Mouse (Mus musculus) heart, embryonic 15.5 days (tissue): ENCODE measurements around the gene Anapc15-ps. TPM values are rescaled to one million over a fixed set of nuclear protein-coding genes. Genes with fewer than 3 reads are reported as not detected.
A peak's percentile ranks its signal among the peaks of the same experiment; 100 is the strongest.

Source experiments
- ATAC-seq: fragments of 200-750 bp; cut with Nextera tagmentation; replicated peaks from 2 replicates; pipeline ENCODE4 v1.8.0; 2017; ENCODE audit warnings: low read depth, moderate TSS enrichment; ENCODE audit not compliant: insufficient number of reproducible peaks, insufficient read depth, low FRiP score
- H3K27ac ChIP-seq: fragments of 300-500 bp; sonication (generic); 2 replicates; pipeline ENCODE4 v1.5.1; 2015; ENCODE audit warnings: mild to moderate bottlenecking, inconsistent platforms
- H3K27me3 ChIP-seq: fragments of 300-500 bp; sonication (generic); 2 replicates; pipeline ENCODE4 v1.6.1; 2015; ENCODE audit warnings: inconsistent platforms
- H3K36me3 ChIP-seq: fragments of 300-500 bp; sonication (generic); 2 replicates; pipeline ENCODE4 v1.6.1; 2015; ENCODE audit warnings: mild to moderate bottlenecking, inconsistent platforms
- H3K4me1 ChIP-seq: fragments of 300-500 bp; sonication (generic); replicated peaks from 2 replicates; pipeline ENCODE4 v1.6.1; 2015; ENCODE audit warnings: inconsistent platforms
- H3K4me2 ChIP-seq: fragments of 300-500 bp; sonication (generic); 2 replicates; pipeline ENCODE4 v1.6.1; 2015; ENCODE audit warnings: inconsistent platforms, mild to moderate bottlenecking, moderate library complexity
- H3K4me3 ChIP-seq: fragments of 300-500 bp; sonication (generic); 2 replicates; pipeline ENCODE4 v1.5.1; 2015; ENCODE audit warnings: mild to moderate bottlenecking, inconsistent platforms
- H3K9ac ChIP-seq: fragments of 300-500 bp; sonication (generic); 2 replicates; pipeline ENCODE4 v1.6.1; 2015; ENCODE audit warnings: mild to moderate bottlenecking, inconsistent platforms
- H3K9me3 ChIP-seq: fragments of 300-500 bp; sonication (generic); replicated peaks from 2 replicates; pipeline ENCODE4 v1.6.1; 2016; ENCODE audit warnings: inconsistent platforms
- WGBS: fragments of 180-500 bp; shearing (Covaris S2); methylation state at CpG from one replicate; pipeline ENCODE4 v1.1.7; 2015; ENCODE audit warnings: mixed read lengths; 5-methylcytosine and 5-hydroxymethylcytosine counted together
- polyA plus RNA-seq: library from polyadenylated mRNA; unstranded; fragments of >200 nt; fragmentation: Nextera tagmentation; extraction: Ambion mirVana; gene quantifications from 2 replicates; pipeline ENCODE4 v1.2.1, GENCODE M21; 2015

Anapc15-ps gene
- polyA plus RNA-seq, 1 experiment from 2014 or later: not detected

DNA sequence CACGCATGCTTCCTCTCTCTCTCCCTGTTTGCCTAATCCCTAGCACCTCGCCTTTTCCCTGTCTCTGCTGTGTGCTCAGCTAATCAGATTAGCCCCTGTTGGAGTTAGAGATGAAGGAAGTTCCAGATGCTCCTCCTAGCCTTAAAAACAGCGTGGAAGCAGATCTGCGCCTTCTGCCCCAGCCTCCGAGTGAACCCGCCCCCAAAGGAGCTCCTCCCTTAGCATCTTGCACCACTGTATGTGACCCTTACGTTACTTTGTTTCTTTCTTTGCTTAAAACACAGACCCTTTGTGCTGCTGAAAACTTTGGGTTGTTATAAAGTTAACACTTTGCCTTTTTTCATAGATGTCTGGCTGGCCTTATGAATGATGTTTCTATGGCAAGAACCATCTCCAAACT is 15.8 kb upstream of the Anapc15-ps start:
- Histone ChIP-seq H3K4me3 (no peak overlapping the region), H3K27me3 (no peaks in the 10 kb centered on the region), H3K9me3 (no peaks in the 10 kb centered on the region), H3K27ac (no peak overlapping the region), H3K4me2 (no peak overlapping the region), H3K36me3 (no peaks in the 10 kb centered on the region), H3K9ac (no peak overlapping the region), H3K4me1 (peaks cover 4% of the 10 kb centered on the region; the same call in 1 of the 2 replicates)
- ATAC-seq: no peak
- WGBS: 68% methylated on average over 7 of the region's 7 CpGs

DNA sequence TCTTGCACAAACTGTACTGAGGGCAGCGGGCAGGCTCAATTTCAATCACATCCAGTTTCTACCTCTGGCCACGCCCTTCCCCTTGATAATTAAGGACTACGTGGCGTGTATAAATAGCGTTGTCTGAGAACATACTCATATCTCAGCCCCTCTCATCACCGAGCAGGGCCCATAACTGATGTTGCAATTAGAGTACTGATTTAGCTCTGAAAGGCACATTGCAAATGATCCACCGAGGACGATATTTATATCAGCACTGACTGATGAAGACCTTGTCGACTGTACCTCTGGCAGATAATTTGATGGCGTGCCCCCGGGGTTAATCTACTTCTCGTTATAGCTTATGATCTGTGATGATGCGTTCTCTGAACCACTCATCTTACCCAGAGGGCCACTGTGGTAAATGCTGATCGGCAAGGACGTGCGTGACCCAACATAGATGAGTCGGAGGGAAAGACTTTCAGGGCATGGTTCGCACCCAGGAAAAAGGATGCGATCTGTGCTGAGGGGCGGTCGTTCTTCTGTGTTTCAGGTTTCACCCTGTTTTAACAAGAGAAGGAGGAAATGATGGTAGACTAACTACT is 14.4 kb upstream of the Anapc15-ps start:
- Histone ChIP-seq H3K4me2 (0 out of 2 replicates have a peak overlapping the region, but pooled peaks have one; percentile 4), H3K4me3 (no peak overlapping the region), H3K4me1 (peaks cover 4% of the 10 kb centered on the region; the same call in 1 of the 2 replicates), H3K9ac (no peak overlapping the region), H3K27me3 (no peaks in the 10 kb centered on the region), H3K9me3 (no peaks in the 10 kb centered on the region), H3K36me3 (no peaks in the 10 kb centered on the region), H3K27ac (peak overlapping the region; percentile 26; the same call in 1 of the 2 replicates)
- no peak for ATAC-seq
- WGBS: 54% methylated on average over 21 of the region's 21 CpGs

DNA sequence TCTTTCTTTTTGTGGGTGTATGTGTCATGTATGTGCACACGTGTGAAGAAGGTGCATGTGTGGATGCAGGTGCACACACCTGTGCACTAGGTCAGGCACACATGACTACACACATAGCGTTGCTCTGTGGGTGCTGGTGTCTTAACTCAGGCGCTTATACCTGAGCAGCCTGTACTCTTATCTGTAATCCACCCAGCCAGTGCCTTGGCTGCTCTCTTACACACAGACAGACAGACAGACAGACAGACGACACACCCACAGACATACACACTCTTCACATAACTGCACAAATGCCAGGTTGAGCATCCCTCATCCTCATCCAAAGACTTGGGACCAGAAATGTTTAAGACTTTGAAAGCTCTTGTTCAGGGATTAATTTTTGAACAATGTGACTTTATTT is 12.8 kb upstream of the Anapc15-ps start:
- WGBS: 77% methylated on average over 4 of the region's 4 CpGs
- peaks cover 4% of the 10 kb centered on the region; the same call in 1 of the 2 replicates for H3K4me1 ChIP-seq
- H3K36me3 ChIP-seq: no peaks in the 10 kb centered on the region
- no peaks in the 10 kb centered on the region for H3K9me3 ChIP-seq
- H3K9ac ChIP-seq: no peak overlapping the region
- no peak overlapping the region for H3K4me2 ChIP-seq
- ATAC-seq: no peak
- no peak overlapping the region for H3K27ac ChIP-seq
- H3K27me3 ChIP-seq: no peaks in the 10 kb centered on the region
- H3K4me3 ChIP-seq: no peak overlapping the region

DNA sequence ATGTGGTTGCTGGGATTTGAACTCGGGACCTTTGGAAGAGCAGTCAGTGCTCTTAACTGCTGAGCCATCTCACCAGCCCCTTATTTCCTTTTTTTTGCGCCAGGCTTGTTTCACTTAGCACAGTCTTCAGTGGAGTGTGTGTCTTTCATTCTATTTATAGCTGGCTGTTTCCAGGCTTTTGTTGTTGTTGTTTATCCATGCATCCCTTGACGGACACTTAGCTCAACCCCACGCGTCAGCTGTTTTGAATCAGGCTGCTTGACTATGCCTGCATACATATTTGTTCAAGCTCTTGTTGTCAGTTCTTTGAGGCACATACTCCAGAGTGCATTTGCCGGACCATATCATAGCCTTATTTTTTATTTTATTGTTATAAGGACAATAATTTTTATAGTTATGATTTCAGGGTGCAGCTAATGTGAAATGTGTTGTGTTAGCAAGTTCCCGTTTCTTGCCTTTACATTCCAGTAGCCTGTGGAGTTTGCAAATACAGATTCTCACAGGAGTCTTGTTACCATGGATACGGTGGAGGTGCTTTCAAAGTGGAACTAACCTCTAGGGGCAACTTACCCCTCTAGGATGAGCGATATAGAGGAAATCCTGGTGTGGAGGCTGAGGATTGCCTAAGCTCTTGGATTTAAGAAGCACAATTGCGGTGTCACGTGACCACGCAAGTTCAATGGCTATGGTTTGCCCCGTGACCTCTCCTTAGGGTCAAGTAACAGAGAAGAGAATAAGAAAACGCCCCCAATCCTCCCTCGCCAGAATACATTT is 11.7 kb upstream of the Anapc15-ps start:
- H3K9me3 ChIP-seq: no peaks in the 10 kb centered on the region
- no peak overlapping the region for H3K4me2 ChIP-seq
- peaks cover 11% of the 10 kb centered on the region for H3K4me1 ChIP-seq
- no peak for ATAC-seq
- no peaks in the 10 kb centered on the region for H3K27me3 ChIP-seq
- no peak overlapping the region for H3K27ac ChIP-seq
- no peaks in the 10 kb centered on the region for H3K36me3 ChIP-seq
- no peak overlapping the region for H3K4me3 ChIP-seq
- no peak overlapping the region for H3K9ac ChIP-seq
- WGBS: 50% methylated on average over 15 of the region's 15 CpGs

DNA sequence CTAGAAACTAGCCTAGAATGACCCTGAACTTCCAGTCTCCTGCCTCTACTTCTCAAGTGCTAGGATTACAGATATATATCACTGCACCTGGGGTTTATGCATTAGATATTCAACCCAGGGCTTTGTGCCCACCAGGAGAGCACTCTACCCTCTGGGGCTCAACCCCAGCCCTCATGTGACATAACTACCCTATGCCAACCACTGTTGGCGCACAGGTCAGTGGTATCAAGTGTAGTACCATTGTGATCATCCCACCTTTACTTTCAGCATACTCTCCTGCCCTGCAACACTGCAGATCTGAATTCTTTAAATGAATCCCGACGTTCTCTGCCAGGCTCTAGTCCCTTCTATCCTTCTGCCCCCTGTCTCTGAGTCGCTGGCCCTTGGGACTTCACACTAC is 11.0 kb upstream of the Anapc15-ps start:
- no peaks in the 10 kb centered on the region for H3K9me3 ChIP-seq
- WGBS: 87% methylated on average over 4 of the region's 4 CpGs
- ATAC-seq: no peak
- H3K27me3 ChIP-seq: no peaks in the 10 kb centered on the region
- H3K4me1 ChIP-seq: peaks cover 14% of the 10 kb centered on the region
- no peak overlapping the region for H3K9ac ChIP-seq
- H3K36me3 ChIP-seq: no peaks in the 10 kb centered on the region
- H3K27ac ChIP-seq: no peak overlapping the region
- H3K4me3 ChIP-seq: no peak overlapping the region
- H3K4me2 ChIP-seq: no peak overlapping the region

DNA sequence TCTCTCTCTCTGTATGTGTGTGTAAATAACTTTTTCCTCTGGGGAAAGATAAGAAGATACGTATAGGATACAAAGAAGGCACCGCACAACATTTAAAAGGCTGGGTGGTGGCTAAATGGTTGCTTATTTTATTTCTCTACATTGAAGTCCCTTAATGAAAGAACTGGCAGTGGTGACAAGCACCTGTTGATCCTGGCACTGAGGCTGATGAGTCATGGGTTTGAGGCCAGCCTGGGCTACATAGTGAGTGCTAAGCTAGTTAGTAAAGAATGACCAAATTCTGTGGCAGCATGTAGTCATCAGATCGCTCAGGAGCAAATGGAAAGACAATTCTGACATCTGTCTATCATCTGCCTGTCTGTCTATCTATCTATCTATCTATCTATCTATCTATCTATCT is 10.5 kb upstream of the Anapc15-ps start:
- Histone ChIP-seq H3K4me2 (no peak overlapping the region), H3K27me3 (no peaks in the 10 kb centered on the region), H3K36me3 (no peaks in the 10 kb centered on the region), H3K27ac (no peak overlapping the region), H3K9me3 (no peaks in the 10 kb centered on the region), H3K4me3 (no peak overlapping the region), H3K9ac (no peak overlapping the region), H3K4me1 (peaks cover 14% of the 10 kb centered on the region)
- ATAC-seq: no peak
- 94% methylated on average over 3 of the region's 3 CpGs for WGBS

DNA sequence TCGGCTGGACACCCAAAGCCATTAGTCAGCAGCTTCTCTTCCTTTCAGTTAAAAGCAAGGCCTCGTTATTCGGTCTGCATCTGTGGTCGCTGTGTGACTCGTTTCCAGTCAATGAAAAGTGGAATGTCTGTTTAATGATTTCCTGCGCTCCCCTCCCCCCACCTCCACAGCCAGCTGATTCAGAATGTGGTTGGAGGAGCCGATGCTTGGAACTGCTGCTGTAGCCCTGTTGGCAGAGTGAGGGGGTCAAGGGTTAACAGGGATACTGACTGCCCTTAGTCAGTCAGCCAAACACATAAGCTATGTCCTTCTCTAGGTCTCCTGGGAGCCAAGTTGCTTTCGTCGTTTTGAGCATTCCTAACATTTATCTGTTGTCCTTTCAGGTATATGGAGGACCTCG is 9.7 kb upstream of the Anapc15-ps start:
- no peak overlapping the region for H3K27ac ChIP-seq
- H3K4me3 ChIP-seq: no peak overlapping the region
- H3K9me3 ChIP-seq: no peaks in the 10 kb centered on the region
- 73% methylated on average over 10 of the region's 10 CpGs for WGBS
- no peaks in the 10 kb centered on the region for H3K27me3 ChIP-seq
- no peak for ATAC-seq
- peaks cover 17% of the 10 kb centered on the region for H3K4me1 ChIP-seq
- no peak overlapping the region for H3K9ac ChIP-seq
- H3K4me2 ChIP-seq: no peak overlapping the region
- H3K36me3 ChIP-seq: no peaks in the 10 kb centered on the region

DNA sequence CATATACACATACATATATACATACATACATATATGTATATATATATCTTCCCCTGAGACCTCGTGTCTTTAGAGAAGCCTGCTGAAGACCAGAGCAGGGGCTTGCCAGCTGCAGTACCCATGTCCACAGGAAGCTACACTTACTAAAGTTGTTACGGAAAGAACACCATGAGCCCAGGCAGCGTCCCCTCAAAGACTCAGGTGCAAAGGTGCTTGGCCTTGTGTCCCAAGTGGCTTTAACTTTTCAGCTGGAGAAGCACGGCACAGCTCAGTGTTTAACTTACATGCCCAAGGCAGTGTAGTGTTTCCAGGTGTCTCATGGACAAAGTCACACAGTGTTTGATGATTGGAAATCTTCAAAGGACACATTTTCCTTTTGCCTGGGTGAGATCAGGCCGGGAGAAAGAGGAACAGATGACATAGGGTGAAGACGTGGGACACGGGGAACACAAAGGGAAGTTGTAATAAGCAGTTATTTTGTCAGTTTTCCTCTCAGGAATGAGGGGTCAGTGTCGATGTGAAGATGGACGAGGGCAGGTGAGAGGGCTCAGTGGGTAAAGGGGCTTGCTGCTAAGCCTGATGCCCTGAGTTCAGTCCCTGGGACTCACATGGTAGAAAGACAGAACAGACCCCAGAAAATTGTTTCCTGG is 9.0 kb upstream of the Anapc15-ps start:
- ATAC-seq: no peak
- WGBS: 77% methylated on average over 9 of the region's 9 CpGs

DNA sequence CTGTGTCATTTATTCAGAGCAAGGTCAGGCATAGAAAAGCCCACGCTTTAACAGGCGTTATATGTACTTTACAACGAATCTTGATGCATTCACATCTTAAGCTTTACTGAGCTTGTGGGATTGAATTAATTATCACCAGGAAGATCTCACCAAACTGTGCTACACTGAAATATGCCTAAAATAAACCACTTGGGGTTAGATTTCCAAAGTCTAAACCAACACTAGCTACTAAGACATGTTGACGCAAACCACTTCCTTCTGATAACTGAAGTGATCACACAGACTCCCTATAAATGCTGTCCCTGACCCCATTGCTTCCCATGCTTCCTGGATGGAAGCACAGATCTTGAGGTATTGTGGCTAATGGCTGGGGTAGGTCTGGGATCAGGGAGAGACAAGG is 8.2 kb upstream of the Anapc15-ps start:
- Histone ChIP-seq H3K27me3 (no peaks in the 10 kb centered on the region), H3K9ac (no peak overlapping the region), H3K4me3 (0 out of 2 replicates have a peak overlapping the region, but pooled peaks have one; percentile 9), H3K9me3 (no peaks in the 10 kb centered on the region), H3K27ac (no peak overlapping the region), H3K4me1 (peaks cover 23% of the 10 kb centered on the region), H3K4me2 (peak overlapping the region; percentile 44; the same call in 1 of the 2 replicates), H3K36me3 (no peaks in the 10 kb centered on the region)
- 78% methylated on average over 4 of the region's 4 CpGs for WGBS
- ATAC-seq: no peak

More for the DNA sequence above, 9.0 kb upstream of the Anapc15-ps start:
- H3K36me3 ChIP-seq: no peaks in the 10 kb centered on the region
- H3K9ac ChIP-seq: no peak overlapping the region
- H3K4me2 ChIP-seq: no peak overlapping the region
- H3K27me3 ChIP-seq: no peaks in the 10 kb centered on the region
- H3K9me3 ChIP-seq: no peaks in the 10 kb centered on the region
- no peak overlapping the region for H3K4me3 ChIP-seq
- H3K27ac ChIP-seq: no peak overlapping the region
- H3K4me1 ChIP-seq: peaks cover 19% of the 10 kb centered on the region

DNA sequence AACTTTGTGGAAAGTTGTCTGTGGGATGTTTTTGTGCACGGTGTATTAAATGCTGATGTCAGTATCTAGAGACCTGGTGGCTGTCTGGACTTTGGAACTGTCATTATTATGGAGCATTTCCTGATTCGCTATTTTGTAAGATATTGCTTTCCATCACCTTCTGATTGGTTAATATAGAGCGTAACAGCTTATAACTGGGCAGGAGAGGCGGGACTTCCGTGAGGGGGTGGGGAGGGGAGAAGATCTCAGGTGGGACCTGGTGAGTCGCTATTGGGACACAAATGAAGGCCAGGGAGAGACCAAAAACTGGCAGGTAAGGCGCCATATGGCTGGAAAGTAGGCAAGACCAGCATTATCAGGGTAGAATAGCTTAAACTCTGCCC is 7.8 kb upstream of the Anapc15-ps start:
- 59% methylated on average over 7 of the region's 7 CpGs for WGBS
- ATAC-seq: peak; percentile 52; the same call in 1 of the 2 replicates
- H3K27ac ChIP-seq: peak overlapping the region; percentile 46; the same call in 1 of the 2 replicates
- H3K9me3 ChIP-seq: no peaks in the 10 kb centered on the region
- H3K27me3 ChIP-seq: no peaks in the 10 kb centered on the region
- no peaks in the 10 kb centered on the region for H3K36me3 ChIP-seq
- H3K4me2 ChIP-seq: peak overlapping the region; percentile 44
- H3K4me1 ChIP-seq: peaks cover 23% of the 10 kb centered on the region
- no peak overlapping the region for H3K9ac ChIP-seq
- peak overlapping the region; percentile 21 for H3K4me3 ChIP-seq
